Mouse (Mus musculus) splenic B cell, adult 2 months (primary cell): ENCODE results near the gene Atp2b4.
"Not testable (repeated sequence)": the region's sequence is repeated elsewhere in the genome, so short reads cannot be mapped to it uniquely, and the experiment has no call there.

Source experiments
- DNase-seq: peaks from one replicate; pipeline ENCODE4 v3.0.0-alpha.2; 2011; ENCODE audit warnings: low read depth, low spot score
- H3K27me3 ChIP-seq: 2 replicates; pipeline ENCODE4 v1.6.1; 2012; ENCODE audit warnings: mild to moderate bottlenecking, low read length, moderate library complexity, mixed read lengths; ENCODE audit not compliant: control insufficient read depth, poor library complexity, insufficient read depth, severe bottlenecking
- H3K36me3 ChIP-seq: 2 replicates; pipeline ENCODE4 v1.6.1; 2012; ENCODE audit warnings: mild to moderate bottlenecking, low read length, moderate library complexity, mixed read lengths; ENCODE audit not compliant: control insufficient read depth, poor library complexity, insufficient read depth, severe bottlenecking

The Atp2b4 gene

GRCm38 (mm10) chr1:133671266-133671665, 129.6 kb downstream of the Atp2b4 start:
- DNase-seq, result no peak
- Histone ChIP-seq H3K36me3 (no peaks in the 10 kb centered on the region), H3K27me3 (no peaks in the 10 kb centered on the region)

- Histone ChIP-seq H3K27me3 (no peaks in the 10 kb centered on the region), H3K36me3 (no peaks in the 10 kb centered on the region)
- DNase-seq, result no peak
These were observed 130.1 kb downstream of the Atp2b4 start for GRCm38 (mm10) chr1:133670776-133671175.

- Histone ChIP-seq H3K27me3 (no peaks in the 10 kb centered on the region), H3K36me3 (no peaks in the 10 kb centered on the region)
- no peak for DNase-seq
These were observed 130.7 kb downstream of the Atp2b4 start for GRCm38 (mm10) chr1:133670190-133670589.

GRCm38 (mm10) chr1:133668618-133669017, 132.2 kb downstream of the Atp2b4 start:
- DNase-seq, result no peak
- H3K36me3 ChIP-seq, result no peaks in the 10 kb centered on the region
- H3K27me3 ChIP-seq, result no peaks in the 10 kb centered on the region

GRCm38 (mm10) chr1:133667721-133668120, 133.1 kb downstream of the Atp2b4 start:
- DNase-seq, result no peak

GRCm38 (mm10) chr1:133665713-133666112, 135.1 kb downstream of the Atp2b4 start:
- H3K36me3 ChIP-seq, H3K27me3 ChIP-seq, DNase-seq: not testable (repeated sequence)

More at GRCm38 (mm10) chr1:133667721-133668120, 133.1 kb downstream of the Atp2b4 start:
- Histone ChIP-seq H3K27me3 (no peaks in the 10 kb centered on the region), H3K36me3 (no peaks in the 10 kb centered on the region)

GRCm38 (mm10) chr1:133664203-133664970, 136.5 kb downstream of the Atp2b4 start:
- H3K36me3 ChIP-seq, result no peaks in the 10 kb centered on the region
- DNase-seq, result no peak
- H3K27me3 ChIP-seq, result no peaks in the 10 kb centered on the region

GRCm38 (mm10) chr1:133663427-133663826, 137.4 kb downstream of the Atp2b4 start:
- no peaks in the 10 kb centered on the region for H3K36me3 ChIP-seq
- H3K27me3 ChIP-seq, result no peaks in the 10 kb centered on the region
- no peak for DNase-seq

- no peaks in the 10 kb centered on the region for H3K36me3 ChIP-seq
- DNase-seq, result no peak
- H3K27me3 ChIP-seq, result no peaks in the 10 kb centered on the region
These were observed 137.9 kb downstream of the Atp2b4 start for GRCm38 (mm10) chr1:133662941-133663340.

- no peaks in the 10 kb centered on the region for H3K27me3 ChIP-seq
- peak; percentile 96 for DNase-seq
- no peaks in the 10 kb centered on the region for H3K36me3 ChIP-seq
These were observed 139.5 kb downstream of the Atp2b4 start, which contains the start of gene Gm38394 for GRCm38 (mm10) chr1:133661203-133661933. TSS of gene Gm38394 (minus strand) at chr1:133661318.

GRCm38 (mm10) chr1:133660466-133661202, 140.2 kb downstream of the Atp2b4 start, which contains the start of gene Zbed6:
TSS of gene Zbed6 (minus strand) at chr1:133660885.
- Histone ChIP-seq H3K36me3 (no peaks in the 10 kb centered on the region), H3K27me3 (no peaks in the 10 kb centered on the region)
- peak; percentile 42 for DNase-seq

- H3K27me3 ChIP-seq, result no peaks in the 10 kb centered on the region
- no peaks in the 10 kb centered on the region for H3K36me3 ChIP-seq
- no peak for DNase-seq
These were observed 142.0 kb downstream of the Atp2b4 start for GRCm38 (mm10) chr1:133658878-133659277.

GRCm38 (mm10) chr1:133656811-133657210, 144.0 kb downstream of the Atp2b4 start:
- no peaks in the 10 kb centered on the region for H3K36me3 ChIP-seq
- no peak for DNase-seq
- no peaks in the 10 kb centered on the region for H3K27me3 ChIP-seq

- Histone ChIP-seq H3K27me3 (no peaks in the 10 kb centered on the region), H3K36me3 (peaks cover 2% of the 10 kb centered on the region; the same call in 1 of the 2 replicates)
- no peak for DNase-seq
These were observed 147.8 kb downstream of the Atp2b4 start for GRCm38 (mm10) chr1:133653033-133653432.
